Mouse (Mus musculus): Measurements from ENCODE around the gene Gm3415.
A peak's percentile ranks its signal among the peaks of the same experiment; 100 is the strongest.
"Not testable (repeated sequence)": the region's sequence is repeated elsewhere in the genome, so short reads cannot be mapped to it uniquely, and the experiment has no call there.

Gene Gm3415

DNA sequence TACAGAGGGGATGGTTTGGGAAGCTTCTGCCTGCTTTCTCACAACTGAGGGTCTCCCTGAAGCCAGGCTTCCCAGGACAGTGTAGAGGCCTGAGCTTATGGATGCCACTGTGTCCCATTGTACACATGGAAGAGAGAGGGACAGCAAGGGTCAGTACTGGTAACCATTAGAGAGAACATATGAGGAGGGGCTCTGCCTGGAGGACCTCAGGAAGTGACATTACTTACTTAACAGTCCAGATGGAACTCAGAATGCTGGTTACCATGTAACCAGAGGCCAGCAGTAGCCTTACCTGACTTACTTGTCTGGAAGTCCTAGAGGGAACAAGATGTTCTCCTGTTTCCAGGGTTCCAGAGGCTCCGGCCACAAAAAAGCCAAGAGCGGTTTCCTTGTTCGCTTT lies at the start of gene Gm3415:
Gm3415 (plus strand) TSS at position 301 of the 400 bp plus-strand sequence.
- DNase-seq = not testable (repeated sequence)

- not testable (repeated sequence) for DNase-seq
Measured at GRCm38 (mm10) chr5:146513823-146514222, 42.1 kb upstream of the Gm3415 start, which contains the start of gene Gm3402. Gm3402 (plus strand) TSS chr5:146514123.

DNA sequence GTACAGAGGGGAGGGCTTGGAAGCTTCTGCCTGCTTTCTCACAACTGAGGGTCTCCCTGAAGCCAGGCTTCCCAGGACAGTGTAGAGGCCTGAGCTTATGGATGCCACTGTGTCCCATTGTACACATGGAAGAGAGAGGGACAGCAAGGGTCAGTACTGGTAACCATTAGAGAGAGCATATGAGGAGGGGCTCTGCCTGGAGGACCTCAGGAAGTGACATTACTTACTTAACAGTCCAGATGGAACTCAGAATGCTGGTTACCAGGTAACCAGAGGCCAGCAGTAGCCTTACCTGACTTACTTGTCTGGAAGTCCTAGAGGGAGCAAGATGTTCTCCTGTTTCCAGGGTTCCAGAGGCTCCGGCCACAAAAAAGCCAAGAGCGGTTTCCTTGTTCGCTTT lies 30.4 kb upstream of the Gm3415 start, which contains the start of gene Gm3404:
Gm3404 (plus strand) TSS at position 301 of the 400 bp plus-strand sequence.
- not testable (repeated sequence) for DNase-seq

DNA sequence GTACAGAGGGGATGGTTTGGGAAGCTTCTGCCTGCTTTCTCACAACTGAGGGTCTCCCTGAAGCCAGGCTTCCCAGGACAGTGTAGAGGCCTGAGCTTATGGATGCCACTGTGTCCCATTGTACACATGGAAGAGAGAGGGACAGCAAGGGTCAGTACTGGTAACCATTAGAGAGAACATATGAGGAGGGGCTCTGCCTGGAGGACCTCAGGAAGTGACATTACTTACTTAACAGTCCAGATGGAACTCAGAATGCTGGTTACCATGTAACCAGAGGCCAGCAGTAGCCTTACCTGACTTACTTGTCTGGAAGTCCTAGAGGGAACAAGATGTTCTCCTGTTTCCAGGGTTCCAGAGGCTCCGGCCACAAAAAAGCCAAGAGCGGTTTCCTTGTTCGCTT lies 18.6 kb upstream of the Gm3415 start, which contains the start of gene Gm3409:
Gm3409 (plus strand) TSS at position 301 of the 400 bp plus-strand sequence.
- not testable (repeated sequence) for DNase-seq

- DNase-seq = no peak
Measured at GRCm38 (mm10) chr5:146564259-146564658, 8.3 kb downstream of the Gm3415 start.

DNA sequence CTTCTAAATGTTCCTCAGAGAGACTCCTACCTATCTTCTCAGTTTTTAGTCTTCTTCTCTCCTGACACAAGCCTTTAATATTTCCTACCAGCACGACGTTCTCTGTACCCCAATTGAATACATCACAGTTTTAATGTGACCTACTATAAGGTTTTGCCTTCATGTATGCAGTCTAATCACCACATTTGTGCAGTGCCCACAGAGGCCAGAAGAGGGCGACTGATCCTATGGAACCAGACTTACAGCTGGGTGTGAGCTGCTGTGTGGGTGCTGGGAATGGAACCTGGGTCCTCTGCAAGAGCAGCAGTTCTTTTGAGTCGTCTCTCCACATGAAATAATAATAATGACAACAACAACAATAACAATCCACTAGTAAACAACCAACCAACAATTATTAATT lies 11.1 kb downstream of the Gm3415 start:
- peak; percentile 21 for DNase-seq

GRCm38 (mm10) chr5:146570179-146570578 lies 14.2 kb downstream of the Gm3415 start:
- DNase-seq = not testable (repeated sequence)

DNA sequence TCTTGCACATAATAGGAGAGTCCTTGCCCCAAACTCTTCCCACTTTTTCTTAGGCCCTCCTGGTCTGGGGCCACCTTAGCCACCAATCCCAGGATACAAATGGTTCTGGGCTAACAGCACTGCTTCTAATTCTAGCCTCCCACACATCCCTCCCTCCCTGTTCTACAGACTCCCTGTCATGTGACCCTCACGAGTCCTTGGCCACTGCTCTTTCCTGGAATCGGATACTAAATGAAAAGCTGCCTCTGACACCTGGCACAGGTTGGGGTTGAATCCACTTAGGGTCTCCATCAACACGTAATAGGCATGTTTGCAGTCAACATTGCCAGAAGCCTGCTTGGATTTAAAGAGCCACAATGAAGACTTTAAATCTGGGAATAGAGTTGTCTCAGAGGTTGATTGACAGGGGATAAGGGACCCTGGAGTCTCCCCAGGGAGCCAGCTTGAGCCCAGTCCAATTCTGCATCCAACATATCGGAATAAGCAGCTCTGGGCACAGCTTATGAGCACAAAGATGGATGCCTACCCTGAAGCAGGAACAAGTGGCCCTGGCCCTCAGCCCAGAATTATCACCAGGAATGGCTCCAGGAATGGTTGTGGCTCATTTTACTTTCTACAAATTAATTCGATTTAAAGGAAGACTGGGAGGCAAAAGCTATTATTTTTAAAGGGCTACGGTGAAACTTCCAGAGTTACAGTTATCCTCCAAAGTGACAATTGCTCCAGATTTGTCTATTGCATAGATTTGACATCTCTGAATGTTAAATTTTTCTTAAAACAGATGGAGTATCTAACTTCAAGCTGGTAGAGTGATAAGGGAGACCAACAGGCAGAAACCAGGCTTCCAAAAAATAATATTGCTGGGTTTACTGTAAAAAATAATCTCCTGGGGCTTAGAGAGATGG lies 16.1 kb downstream of the Gm3415 start:
- not testable (repeated sequence) for DNase-seq

DNA sequence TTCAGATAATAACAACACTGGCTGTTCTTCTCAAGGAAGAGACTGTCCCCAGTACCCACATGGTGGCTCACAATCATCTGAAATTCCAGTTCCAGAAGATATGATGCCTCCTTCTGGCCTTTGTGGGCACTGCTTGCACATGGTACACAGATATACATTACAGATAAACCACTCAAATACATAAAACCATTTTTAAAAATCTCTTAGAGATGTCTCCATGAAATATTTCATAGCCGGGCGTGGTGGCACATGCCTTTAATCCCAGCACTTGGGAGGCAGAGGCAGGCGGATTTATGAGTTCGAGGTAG lies 16.8 kb downstream of the Gm3415 start:
- not testable (repeated sequence) for DNase-seq

- DNase-seq = no peak
Measured at GRCm38 (mm10) chr5:146576668-146577067, 20.7 kb downstream of the Gm3415 start.

- no peak for DNase-seq
Measured at GRCm38 (mm10) chr5:146584156-146584477, 28.2 kb downstream of the Gm3415 start.

DNA sequence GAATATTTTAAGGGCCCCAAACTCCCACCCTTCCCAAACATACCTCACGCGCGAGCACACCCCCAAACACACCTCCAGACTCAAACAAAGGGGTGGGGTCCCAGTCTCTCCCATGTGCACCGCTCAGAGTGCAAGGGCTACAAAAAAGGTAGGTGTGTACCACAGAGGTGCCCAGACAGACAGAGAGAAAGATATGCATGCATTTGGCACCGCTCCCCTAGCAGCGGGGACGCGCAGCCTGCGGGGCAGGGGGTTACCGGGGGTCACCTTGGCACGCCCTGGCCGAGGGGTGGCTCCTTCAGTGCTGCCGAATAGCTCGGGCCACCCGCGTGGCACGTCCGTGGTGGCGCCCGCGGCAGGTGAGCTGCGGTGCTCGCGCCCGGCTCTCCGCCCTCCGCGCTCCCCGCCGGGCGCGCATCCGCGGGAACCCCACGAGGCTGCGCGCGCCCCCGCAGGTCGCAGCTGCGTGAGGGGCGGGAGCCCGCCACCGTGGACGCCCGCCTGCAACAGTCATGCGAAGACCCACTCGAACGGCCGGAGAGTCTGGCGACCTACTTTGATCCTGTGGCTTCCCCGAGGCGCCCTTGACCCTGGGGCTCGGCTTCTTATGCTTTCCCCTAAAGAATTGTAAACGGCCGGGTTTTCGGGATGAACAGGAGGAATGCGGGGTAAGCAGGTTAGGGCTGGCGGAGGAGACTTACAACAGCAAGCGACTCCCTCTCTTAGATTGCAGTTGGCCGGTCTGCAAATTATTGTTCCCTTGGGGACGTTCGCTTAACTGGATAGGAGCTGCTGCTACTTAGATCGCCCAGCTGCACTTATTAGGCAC lies 28.8 kb downstream of the Gm3415 start, which contains the start of gene Gpr12:
Gpr12 (minus strand) TSS at position 762 of the 829 bp plus-strand sequence.
- no peak for DNase-seq

- DNase-seq = no peak
Measured at GRCm38 (mm10) chr5:146585307-146585651, 29.3 kb downstream of the Gm3415 start.

DNA sequence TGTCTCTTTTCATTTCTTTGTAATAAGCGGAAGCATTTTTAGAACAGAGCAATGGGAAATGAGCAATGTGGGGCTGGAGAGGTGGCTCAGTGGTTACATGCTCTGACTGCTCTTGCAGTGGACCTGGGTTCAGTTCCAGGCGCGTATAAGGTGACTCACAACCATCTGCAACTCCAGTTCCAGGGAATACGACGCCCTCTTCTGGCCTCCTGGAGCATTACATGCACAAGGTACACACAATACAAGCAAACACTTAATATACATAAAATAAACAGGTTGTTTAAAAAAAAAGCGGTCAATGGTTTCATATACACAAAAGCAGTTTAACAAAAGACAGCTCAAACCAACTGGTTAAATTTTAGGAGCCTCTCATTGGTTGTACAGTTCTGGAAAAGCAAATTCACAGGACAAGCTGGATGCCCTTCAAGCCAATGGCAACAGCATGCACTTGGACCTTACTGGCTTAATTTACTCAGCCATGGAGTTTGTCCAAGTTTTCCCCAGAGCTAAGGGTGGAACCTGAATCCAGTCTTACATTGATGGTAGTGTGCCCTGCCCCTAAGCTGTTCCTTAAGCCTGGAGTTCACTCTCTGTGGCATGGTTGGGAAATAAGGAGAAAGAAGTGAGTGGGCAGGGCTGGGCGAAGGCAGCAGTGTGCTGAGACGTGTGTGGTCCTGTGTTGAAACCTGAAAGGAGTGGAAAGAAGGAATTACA lies 30.6 kb downstream of the Gm3415 start:
- DNase-seq = no peak

DNA sequence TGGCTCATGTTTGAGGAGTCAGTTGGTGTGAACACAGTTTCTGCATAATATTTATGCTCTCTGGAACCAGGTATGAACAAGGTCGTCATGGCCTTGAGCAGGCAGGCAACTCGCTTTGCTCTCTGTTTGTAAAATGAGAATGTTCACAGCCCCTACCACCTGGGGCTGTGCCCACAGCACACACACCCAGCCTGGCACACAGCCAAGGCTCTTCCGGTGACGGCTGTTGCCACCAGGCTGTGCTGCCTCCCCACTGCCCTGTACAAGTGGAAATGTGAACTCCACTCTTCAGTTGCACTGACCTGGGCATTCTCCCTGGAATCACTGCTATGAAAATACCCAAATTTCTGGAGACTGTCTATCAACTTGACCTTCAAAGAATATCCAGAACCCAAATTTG lies 35.1 kb downstream of the Gm3415 start:
- DNase-seq = no peak

DNA sequence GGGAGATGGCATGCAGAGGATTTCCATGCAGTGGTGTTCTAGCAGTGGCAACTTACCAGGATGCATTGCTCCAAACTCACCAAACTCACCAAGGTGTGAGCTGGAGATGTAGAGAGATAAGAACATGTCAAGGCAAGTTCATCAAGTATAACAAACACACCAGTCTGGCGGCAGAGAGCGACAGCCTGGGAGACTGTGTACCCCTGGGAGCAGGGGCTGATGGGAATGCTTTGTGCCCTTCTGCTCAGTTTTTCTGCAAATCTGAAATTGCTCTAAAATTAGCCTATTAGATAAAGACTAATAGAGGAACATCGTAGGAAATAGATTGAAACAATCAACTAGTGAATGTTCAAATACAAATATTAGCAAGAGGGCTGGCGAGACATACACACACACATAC lies 35.7 kb downstream of the Gm3415 start:
- DNase-seq = no peak

GRCm38 (mm10) chr5:146592580-146592979 lies 36.6 kb downstream of the Gm3415 start:
- DNase-seq = no peak

DNA sequence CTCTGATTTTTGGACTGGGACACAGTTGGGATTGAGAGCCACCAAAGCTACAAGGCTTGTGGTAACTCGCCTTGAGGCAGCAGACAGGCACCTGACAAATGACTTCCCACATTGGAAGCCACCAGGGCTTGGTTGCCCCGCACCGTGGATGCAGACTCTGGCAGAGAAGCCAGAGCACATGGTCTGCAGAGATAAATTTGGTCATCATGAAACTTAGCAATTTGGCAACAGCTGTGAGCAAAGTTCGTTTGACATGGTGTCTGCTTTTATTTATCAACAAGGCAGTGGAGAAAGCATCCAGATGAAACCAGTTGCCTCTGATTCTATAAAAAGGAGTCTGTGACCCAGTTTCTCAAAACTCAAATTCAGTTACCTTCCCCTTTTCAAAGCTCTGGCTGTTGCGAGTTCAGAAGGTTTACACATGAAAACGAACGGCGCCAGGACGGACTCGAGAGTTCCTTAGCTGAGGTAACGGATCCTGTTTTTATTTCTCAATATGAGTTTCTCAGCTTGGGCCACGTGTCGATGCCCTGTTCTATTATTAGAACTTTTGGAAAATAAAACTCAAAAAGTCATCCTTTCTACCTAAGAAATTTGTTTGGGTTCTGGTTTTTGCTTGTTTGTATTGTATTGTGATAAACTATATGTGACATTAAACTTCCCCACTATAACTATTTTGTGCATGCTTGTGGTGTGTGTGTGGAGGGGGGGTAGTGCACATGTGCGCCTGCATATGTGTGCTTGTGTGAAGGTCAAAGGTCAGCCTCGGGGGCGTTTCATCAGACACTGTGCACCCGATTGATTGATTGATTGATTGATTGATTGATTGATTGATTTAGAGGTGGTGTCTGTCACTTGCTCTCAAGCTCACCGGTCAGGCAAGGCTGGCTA lies 40.9 kb downstream of the Gm3415 start:
- DNase-seq = no peak

- no peak for DNase-seq
Measured at GRCm38 (mm10) chr5:146597503-146597874, 41.6 kb downstream of the Gm3415 start.

- no peak for DNase-seq
Measured at GRCm38 (mm10) chr5:146598215-146599119, 42.5 kb downstream of the Gm3415 start.

DNA sequence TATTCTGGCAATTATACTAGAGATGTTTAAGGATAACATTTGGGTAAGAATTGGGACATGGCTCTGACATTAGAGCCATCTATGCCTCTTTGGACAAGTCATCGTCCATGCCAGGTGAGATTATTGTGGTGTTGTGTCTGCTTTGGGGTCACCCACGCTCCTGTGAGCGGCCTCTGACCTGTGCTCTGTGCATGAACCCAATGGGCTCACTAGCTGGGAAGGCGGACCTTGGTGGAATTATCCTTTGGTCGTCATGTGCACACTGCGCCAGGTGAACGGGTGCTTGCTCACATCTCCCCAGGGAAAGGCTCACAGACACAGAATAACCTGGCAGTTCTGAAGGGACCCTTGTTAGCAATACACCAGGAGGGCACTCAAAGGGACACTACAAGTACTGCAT lies 43.3 kb downstream of the Gm3415 start:
- not testable (repeated sequence) for DNase-seq
